Mouse (Mus musculus) right cerebral cortex, postnatal 25 days (tissue): ENCODE results near the gene Rnf44.

Experiments
- DNase-seq: peaks from one replicate; pipeline ENCODE4 v3.0.0; 2022

The Rnf44 gene

DNA sequence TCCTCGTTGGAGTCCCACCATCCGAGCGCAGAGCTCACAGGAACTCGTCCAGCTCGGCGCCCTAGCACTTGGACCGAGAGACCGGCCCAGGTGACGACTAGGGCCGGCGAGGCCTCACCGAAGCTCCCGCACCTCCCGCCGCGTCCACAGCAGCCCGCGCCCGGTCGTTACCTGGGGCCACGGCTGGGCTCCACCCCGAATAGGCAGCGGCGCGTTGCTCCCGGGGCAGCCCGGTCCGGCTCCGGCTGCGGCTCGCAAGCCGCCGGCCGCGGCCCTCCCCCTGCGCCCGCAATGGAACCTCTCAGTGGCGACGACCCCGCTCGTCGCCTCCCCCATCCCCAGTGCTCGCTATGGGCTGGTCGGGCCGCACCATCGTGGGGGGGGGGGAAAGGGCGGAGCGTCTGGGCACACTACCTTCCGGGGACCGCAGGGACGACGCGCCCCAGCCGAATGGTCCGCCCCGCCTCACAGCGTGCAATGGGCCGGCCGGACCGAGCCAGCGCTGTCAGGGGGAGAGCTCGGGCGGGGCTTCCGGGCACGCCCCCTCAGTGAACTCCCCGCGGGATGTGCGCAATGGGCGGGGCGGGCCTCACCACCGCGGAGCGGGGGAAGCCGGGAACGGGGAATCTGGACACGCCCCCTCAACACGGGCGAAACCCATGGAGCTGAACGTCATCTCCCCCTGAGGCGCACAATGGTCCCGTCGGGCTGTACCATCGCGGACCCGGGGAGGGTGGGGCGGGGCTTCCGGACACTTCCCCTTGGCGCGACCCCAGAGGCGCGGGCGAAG lies at the start of gene Rnf44:
Gene Rnf44, minus strand, starts transcription at position 350 of the 790 bp plus-strand sequence.
- DNase-seq: peak; percentile 100

GRCm38 (mm10) chr13:54738213-54738601 lies 44.5 kb upstream of the Rnf44 start:
- DNase-seq: no peak

DNA sequence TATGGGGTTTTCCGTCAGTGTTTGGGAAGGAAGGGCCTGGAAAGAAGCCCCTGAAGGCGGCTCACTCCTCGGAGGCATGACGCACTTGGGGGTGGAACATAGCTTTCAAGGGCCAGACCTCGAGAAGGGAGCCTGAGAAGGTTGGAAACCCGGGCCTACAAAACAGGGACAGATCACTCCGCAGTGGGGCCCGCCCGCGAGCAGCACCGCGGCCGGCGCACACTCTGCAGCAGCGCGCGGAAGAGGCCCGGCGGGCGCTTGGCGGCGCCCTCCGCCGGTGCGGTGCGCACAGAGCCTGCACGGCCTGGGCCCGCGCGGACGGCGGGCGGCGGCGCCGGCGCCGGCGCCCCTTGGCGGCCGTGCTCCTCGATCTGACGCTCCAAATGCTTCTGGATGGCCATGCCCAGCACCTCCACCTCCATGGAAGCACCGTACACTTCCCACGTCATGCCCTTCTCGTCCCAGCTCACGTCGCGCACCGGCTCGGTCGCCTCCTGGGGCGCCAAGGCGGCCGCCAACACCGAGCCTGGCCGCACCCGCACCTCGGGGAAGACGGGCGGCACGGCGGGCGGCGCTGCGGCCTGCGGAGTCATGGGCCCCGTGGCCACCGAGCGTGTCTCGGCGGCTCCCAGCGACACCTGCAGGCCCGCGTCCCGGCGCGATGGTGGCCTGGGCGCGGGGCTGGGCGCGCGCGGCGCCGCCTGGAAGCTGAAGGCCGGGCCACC lies 43.9 kb upstream of the Rnf44 start:
- DNase-seq: peak; percentile 43

- DNase-seq: no peak
These were observed 43.2 kb upstream of the Rnf44 start for GRCm38 (mm10) chr13:54736931-54737330.

GRCm38 (mm10) chr13:54726131-54726530 lies 32.4 kb upstream of the Rnf44 start:
- no peak for DNase-seq

- no peak for DNase-seq
These were observed 29.4 kb upstream of the Rnf44 start for GRCm38 (mm10) chr13:54723143-54723542.

GRCm38 (mm10) chr13:54716916-54717315 lies 23.2 kb upstream of the Rnf44 start:
- DNase-seq: peak; percentile 60

- no peak for DNase-seq
These were observed 21.3 kb upstream of the Rnf44 start for GRCm38 (mm10) chr13:54714996-54715395.

DNA sequence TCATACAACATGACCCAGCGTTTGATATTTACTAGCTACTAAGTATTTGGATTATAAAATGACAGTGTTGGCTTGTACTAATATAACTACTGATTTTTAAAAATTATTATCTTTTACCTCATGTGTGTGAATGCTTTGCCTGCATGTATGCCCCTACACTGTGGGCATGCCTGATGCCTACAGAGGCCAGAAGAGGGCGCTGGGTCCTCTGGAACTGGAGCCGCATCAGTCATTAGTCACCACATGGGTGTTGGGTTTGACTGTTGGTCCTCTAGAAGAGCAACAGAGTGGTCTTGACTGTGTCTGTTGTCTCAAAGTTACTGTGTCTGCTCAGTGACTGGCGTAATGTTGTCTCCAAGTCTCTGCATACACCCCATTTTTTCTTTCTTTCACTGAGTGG lies 20.7 kb upstream of the Rnf44 start:
- DNase-seq: no peak

DNA sequence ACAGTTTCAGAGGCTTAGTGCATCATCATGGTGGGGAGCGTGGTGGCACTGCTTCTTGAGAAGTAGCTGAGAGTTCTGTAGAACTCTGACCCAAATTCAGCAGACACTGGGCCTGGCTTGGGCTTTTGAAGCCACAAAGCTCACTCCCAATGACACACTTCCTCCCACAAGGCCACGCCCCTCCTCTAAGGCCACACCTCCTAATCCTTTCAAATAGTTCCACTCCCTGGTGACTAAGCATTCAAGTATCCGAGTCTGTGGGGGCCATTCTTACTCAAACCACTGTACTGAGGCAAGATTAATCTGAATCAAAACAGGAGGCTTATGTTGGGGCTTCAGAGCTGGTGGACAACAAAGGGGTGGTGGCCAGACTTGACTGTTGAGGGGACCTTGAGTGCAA lies 17.2 kb upstream of the Rnf44 start:
- no peak for DNase-seq

DNA sequence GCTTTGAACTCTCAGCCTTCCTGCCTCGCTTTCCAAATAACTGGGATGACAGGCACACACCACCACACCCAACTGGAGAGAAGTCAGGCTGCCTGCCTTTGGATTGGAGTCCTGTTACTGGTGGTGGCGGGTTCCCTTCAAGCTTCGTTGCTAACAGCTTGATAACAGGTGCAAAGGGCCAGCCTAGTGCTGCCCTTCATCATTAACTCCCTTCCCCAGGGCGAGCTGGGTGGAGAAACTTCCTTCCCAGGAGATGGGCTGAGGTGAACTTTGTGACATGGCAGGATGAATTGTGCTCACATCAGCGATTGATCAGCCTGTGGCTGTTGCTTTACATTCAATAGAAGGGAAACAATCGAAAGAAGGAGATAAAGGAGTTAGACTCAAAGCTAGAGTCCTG lies 11.2 kb upstream of the Rnf44 start:
- no peak for DNase-seq

GRCm38 (mm10) chr13:54702507-54702906 lies 8.8 kb upstream of the Rnf44 start:
- no peak for DNase-seq

DNA sequence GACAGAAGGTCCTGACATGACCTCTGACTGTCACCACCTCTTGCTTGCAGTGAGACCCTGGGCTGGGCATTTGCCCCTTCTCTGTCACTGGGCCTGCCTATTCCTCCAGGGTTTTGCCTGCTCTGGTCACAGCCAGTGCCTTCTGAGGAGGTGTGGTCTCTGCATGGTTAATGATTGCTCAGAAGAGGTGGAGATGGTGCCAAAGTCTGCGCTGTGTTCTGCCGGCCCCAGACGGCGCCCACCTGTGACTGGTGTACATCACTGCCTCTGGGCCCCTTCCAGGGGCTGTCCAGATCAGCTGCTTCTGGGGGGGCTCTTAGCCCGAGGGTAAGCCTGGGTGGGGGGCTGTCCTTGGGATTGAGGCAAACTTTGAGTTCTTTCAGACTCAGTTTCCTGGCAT lies 7.5 kb upstream of the Rnf44 start, which contains the start of gene Cdhr2:
Gene Cdhr2, plus strand, starts transcription at position 219 of the 400 bp plus-strand sequence.
- DNase-seq: no peak

DNA sequence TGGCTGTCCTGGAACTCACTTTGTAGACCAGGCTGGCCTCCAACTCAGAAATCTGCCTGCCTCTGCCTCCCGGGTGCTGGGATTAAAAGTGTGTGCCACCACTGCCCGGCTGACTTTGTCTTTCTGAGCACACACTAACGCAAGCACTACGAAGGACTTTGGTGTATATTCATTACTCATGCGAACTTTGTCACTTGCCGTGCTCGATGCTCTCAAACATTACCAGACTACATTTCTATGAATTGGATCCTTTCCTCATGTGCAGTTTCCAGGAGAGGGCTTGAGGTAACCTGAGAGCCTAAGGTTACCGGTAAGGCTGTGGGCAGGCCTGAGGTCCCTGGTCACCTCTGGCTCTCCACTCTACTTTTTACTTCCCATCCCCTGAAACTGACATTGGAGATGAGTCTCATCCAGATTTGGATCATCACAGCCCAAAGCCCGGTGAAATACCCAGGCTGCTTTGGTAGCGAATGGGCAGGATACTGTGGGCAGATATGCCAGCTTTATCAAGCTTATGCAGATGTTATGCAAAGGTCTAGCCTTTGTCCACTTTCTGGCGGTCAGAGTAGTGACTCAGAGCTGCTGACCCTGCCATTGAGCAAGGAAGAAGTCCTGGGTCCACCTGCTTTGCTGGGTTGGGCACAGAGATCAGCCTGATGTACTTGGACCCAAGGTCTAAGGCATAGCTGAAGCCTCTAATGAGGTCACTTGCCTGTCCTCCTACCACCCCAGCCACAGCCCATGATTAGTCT lies 1.9 kb upstream of the Rnf44 start:
- DNase-seq: no peak

GRCm38 (mm10) chr13:54694348-54695060 lies 797 bp upstream of the Rnf44 start:
- no peak for DNase-seq

GRCm38 (mm10) chr13:54692711-54693557 lies 773 bp downstream of the Rnf44 start:
- DNase-seq: no peak

GRCm38 (mm10) chr13:54691737-54692136 lies 2.0 kb downstream of the Rnf44 start:
- DNase-seq: no peak

- no peak for DNase-seq
These were observed 3.5 kb downstream of the Rnf44 start for GRCm38 (mm10) chr13:54690151-54690740.

DNA sequence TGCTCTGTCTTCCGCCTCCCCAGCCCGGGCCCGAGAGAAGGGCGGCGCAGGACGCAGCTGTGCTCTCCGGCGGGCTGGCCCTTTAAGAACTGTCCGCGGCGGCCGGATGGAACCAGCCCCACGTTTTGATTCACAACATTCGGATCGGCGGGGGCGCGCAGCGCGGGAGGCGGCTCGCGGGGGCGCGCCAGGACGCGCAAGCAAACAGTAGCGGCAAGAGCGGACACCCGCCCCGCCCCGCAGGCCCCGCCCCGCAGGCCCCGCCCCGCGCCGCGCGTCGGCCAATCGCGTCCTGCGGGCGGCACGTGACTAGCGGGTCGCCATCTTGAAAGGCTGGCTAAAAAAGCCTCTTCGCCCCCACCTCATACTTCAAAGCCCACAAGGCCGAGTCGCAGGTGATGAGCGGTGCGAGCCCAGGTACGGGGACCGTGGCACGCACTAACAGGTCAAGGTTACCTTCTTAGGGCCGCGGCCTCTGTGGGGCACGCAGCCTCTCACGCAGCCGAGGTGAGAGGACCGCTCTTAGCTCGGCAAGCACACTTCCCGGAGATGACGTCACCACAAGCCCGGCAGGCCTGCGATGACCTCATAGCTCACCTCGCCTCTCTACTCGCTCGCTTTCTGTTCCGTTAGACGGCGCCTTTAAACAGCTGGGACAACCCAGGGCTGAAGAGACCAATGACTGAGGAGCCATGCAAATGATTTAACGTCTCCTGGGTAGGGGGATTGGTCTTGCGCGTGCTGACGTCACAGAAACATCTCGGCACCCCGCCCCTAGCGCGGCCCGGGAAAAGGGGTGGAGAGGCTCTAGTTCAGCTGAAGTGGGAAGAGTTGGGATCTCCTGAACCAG lies 5.9 kb downstream of the Rnf44 start:
- DNase-seq: peak; percentile 97

DNA sequence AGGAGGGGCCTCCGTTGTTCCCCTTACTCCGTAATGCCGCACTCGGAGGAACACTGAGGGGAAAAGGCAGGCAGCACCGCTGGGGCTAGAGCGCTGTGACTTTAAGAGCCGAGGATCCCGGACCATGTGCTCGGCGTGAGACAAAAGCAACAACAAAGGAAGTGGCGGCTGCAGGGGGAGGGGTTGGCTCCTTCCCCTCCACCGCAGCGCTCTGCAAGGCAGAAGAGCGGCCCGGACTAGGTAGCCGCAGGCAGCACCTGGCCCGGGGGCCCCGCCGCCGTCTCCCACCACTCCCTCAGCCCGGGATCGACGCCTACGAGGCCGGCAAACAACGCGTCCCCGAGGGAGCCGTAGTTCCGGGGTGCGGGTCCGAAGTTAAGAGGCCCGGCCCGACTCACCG lies 6.6 kb downstream of the Rnf44 start:
- peak; percentile 79 for DNase-seq
